Mouse (Mus musculus) neural tube, embryonic 13.5 days (tissue): Measurements from ENCODE around the gene Sfxn3. TPM values are rescaled to one million over a fixed set of nuclear protein-coding genes. Genes with fewer than 3 reads are reported as not detected.

ENCODE experiments used
- ATAC-seq: fragments of 200-750 bp; cut with Nextera tagmentation; 2 replicates; pipeline ENCODE4 v1.8.0; 2017; ENCODE audit warnings: low read depth, mild to moderate bottlenecking, moderate TSS enrichment, moderate library complexity
- H3K27ac ChIP-seq: fragments of 300-500 bp; sonication (generic); replicated peaks from 2 replicates; pipeline ENCODE4 v1.5.1; 2015; ENCODE audit warnings: moderate library complexity, mild to moderate bottlenecking, inconsistent platforms
- H3K27me3 ChIP-seq: fragments of 300-500 bp; sonication (generic); 2 replicates; pipeline ENCODE4 v1.6.1; 2015; ENCODE audit warnings: mild to moderate bottlenecking, inconsistent platforms
- H3K36me3 ChIP-seq: fragments of 300-500 bp; sonication (generic); 2 replicates; pipeline ENCODE4 v1.6.1; 2015; ENCODE audit warnings: mild to moderate bottlenecking, inconsistent platforms
- H3K4me1 ChIP-seq: fragments of 300-500 bp; sonication (generic); replicated peaks from 2 replicates; pipeline ENCODE4 v1.6.1; 2015; ENCODE audit warnings: inconsistent platforms
- H3K4me2 ChIP-seq: fragments of 300-500 bp; sonication (generic); 2 replicates; pipeline ENCODE4 v1.6.1; 2015; ENCODE audit warnings: inconsistent platforms, mild to moderate bottlenecking, moderate library complexity
- H3K4me3 ChIP-seq: fragments of 300-500 bp; sonication (generic); 2 replicates; pipeline ENCODE4 v1.5.1; 2015; ENCODE audit warnings: mild to moderate bottlenecking, inconsistent platforms
- H3K9ac ChIP-seq: fragments of 300-500 bp; sonication (generic); 2 replicates; pipeline ENCODE4 v1.6.1; 2015; ENCODE audit warnings: moderate library complexity, mild to moderate bottlenecking, inconsistent platforms
- H3K9me3 ChIP-seq: fragments of 300-500 bp; sonication (generic); 2 replicates; pipeline ENCODE4 v1.6.1; 2016; ENCODE audit warnings: inconsistent platforms
- WGBS: fragments of 180-500 bp; shearing (Covaris S2); methylation state at CpG from one replicate; pipeline ENCODE4 v1.1.7; 2015; 5-methylcytosine and 5-hydroxymethylcytosine counted together
- polyA plus RNA-seq: library from polyadenylated mRNA; unstranded; fragments of >200 nt; fragmentation: Nextera tagmentation; extraction: Ambion mirVana; gene quantifications from 2 replicates; pipeline ENCODE4 v1.2.1, GENCODE M21; 2015

The Sfxn3 gene
- polyA plus RNA-seq, 1 experiment from 2014 or later, result 65.3 TPM

GRCm38 (mm10) chr19:45080711-45081110 is 33.4 kb downstream of the Sfxn3 start:
- H3K9me3 ChIP-seq, result no peaks in the 10 kb centered on the region
- H3K36me3 ChIP-seq, result no peaks in the 10 kb centered on the region
- no peak overlapping the region for H3K27ac ChIP-seq
- peaks cover 100% of the 10 kb centered on the region for H3K27me3 ChIP-seq
- WGBS, result 2% methylated on average over 17 of the region's 17 CpGs
- peak overlapping the region; percentile 23 for H3K4me3 ChIP-seq
- no peak for ATAC-seq
- H3K4me1 ChIP-seq, result peaks cover 44% of the 10 kb centered on the region
- peak overlapping the region; percentile 44 for H3K9ac ChIP-seq
- peak overlapping the region; percentile 45 for H3K4me2 ChIP-seq

- 1% methylated on average over 5 of the region's 5 CpGs for WGBS
- Histone ChIP-seq H3K27me3 (peaks cover 100% of the 10 kb centered on the region), H3K27ac (no peak overlapping the region), H3K4me2 (peak overlapping the region; percentile 45), H3K9me3 (no peaks in the 10 kb centered on the region), H3K4me1 (peaks cover 38% of the 10 kb centered on the region), H3K9ac (no peak overlapping the region), H3K36me3 (no peaks in the 10 kb centered on the region), H3K4me3 (peak overlapping the region; percentile 23; the same call in 1 of the 2 replicates)
- no peak for ATAC-seq
These were observed 34.0 kb downstream of the Sfxn3 start for GRCm38 (mm10) chr19:45081279-45081678.

DNA sequence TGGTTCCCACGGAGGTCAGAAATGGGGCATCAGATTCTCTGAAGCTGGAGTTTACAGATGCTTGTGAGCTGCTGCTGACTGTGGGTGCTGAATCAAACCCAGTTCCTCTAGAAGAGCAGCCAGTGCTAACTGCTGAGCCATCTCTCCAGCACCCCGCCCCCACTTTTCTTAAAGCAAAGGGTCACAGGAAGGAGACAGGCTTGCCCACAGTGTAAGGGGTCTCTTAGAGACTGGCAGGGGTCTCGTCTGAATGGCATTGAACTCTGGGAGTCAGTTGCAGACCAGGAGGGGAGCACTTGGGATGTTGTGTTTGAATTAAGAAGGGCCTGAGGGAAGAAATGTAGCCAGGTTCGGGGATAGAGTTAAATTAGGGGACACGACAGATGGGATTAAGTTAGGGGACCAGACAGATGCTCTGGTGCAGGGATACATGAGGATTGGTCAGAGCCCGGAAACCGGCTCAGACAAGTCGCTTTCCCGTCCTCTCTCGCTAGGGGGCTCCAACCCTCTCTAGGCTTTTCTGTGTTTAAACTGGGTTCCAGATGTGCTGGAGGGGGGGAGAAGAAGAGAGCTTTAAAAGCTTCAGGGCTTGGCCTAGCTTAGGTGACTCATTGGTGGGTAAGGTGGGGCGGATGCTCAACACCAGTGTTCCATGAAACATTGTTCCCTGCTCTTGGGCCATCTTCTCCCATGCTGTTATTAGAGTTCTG is 34.7 kb downstream of the Sfxn3 start:
- Histone ChIP-seq H3K27ac (no peak overlapping the region), H3K36me3 (no peaks in the 10 kb centered on the region), H3K9ac (no peak overlapping the region), H3K4me3 (no peak overlapping the region), H3K4me2 (no peak overlapping the region), H3K9me3 (no peaks in the 10 kb centered on the region), H3K27me3 (peaks cover 100% of the 10 kb centered on the region), H3K4me1 (peaks cover 31% of the 10 kb centered on the region)
- 18% methylated on average over 11 of the region's 11 CpGs for WGBS
- ATAC-seq, result no peak

DNA sequence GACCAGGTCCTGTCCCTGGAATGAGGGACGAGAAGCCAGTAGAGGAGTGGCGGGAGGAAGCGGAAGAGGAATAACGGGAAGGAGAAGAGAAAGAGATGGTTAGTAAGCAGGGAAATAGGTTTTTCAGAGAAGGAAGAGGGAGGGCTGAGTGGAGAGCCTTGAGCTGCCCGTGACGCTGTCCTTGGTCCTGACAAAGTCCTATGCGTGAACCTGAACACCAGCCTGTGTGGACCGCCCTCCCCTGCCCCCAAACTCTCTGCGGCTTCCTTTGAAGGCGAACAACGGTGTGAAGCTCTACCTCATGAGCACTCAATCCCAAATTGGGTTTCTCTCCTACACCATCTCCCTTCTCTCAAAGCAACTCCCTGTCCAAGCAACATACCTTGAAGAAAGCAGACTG is 50.6 kb downstream of the Sfxn3 start:
- Histone ChIP-seq H3K4me2 (no peak overlapping the region), H3K36me3 (no peaks in the 10 kb centered on the region), H3K9me3 (no peaks in the 10 kb centered on the region), H3K9ac (no peak overlapping the region), H3K4me3 (no peak overlapping the region), H3K4me1 (no peaks in the 10 kb centered on the region), H3K27me3 (peaks cover 61% of the 10 kb centered on the region), H3K27ac (no peak overlapping the region)
- WGBS, result 30% methylated on average over 11 of the region's 11 CpGs
- ATAC-seq, result no peak

DNA sequence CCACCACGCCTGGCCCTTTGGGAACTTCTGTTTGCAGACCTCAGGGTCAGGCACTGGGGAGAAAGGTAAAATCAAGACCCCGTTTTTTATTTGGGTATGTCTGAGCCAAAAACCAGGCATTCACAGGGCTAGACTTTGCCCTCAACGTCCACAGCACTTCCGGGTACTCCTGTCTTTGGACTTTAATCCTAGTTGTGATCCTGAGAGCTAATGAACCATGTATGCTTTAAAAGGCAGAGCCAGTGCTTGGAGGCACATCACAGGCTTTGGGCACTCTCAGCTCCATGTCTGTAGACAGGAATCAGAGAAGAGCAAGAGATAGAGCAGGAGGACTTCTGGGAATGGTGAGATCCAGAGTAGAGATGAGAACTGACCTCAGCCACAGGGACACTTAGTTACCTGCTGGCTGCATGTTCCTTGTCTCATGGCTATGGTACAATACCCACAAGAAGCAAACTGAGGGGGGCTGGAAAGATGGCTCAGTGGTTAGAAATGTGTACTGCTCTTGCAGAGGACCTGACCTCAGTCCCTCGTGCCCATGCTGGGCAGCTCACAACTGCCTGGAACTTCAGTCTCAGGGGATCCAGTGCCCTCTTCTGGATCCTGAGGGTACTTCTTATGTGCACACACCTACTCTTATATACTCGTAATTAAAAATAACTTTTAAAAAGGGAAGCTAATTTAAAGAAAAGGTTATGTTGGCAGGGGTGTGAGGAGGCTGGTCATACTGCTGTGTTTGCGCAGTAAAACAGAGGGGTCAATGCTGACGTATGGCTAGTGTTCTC is 53.4 kb downstream of the Sfxn3 start:
- WGBS, result 76% methylated on average over 8 of the region's 8 CpGs
- Histone ChIP-seq H3K4me3 (no peak overlapping the region), H3K9ac (no peak overlapping the region), H3K27ac (no peak overlapping the region), H3K27me3 (peaks cover 89% of the 10 kb centered on the region), H3K9me3 (no peaks in the 10 kb centered on the region), H3K4me1 (peaks cover 12% of the 10 kb centered on the region), H3K4me2 (no peak overlapping the region), H3K36me3 (no peaks in the 10 kb centered on the region)
- ATAC-seq, result no peak

DNA sequence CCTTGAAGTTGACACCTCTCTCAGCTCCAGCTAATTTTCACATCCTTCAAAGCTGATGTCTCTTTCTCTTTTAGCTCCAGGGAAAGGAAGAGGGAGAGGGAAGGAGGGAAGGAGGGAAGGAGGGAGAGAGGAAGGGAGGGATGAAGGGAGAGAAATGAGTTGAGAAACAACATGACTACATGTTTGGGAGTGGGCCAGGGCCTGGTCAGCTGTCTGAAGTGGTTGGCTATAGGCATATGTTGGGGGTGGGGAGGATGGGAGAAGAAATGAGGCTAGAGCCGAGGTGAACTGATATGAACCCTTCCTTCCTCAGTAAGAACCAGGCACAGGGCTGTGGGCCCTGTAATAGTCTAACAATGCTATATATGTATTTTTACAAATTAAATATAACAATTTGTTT is 58.3 kb downstream of the Sfxn3 start:
- Histone ChIP-seq H3K4me2 (no peak overlapping the region), H3K36me3 (no peaks in the 10 kb centered on the region), H3K9ac (no peak overlapping the region), H3K4me3 (no peak overlapping the region), H3K27me3 (peaks cover 75% of the 10 kb centered on the region), H3K27ac (no peak overlapping the region), H3K4me1 (peaks cover 15% of the 10 kb centered on the region), H3K9me3 (no peaks in the 10 kb centered on the region)
- WGBS, result 27% methylated on average over 1 of the region's 1 CpGs
- ATAC-seq, result no peak

Other genes starting within 250 kb of the Sfxn3 start
- gene Slf2, start 116.4 kb upstream of the Sfxn3 start, polyA plus RNA-seq, result 25.2 and 31.4 TPM in 2 replicates
- 16.7 and 17.4 TPM in 2 replicates for gene Sema4g, start 58.4 kb upstream of the Sfxn3 start, polyA plus RNA-seq
- 15.6 and 17.0 TPM in 2 replicates for gene Twnk, start 41.8 kb upstream of the Sfxn3 start, polyA plus RNA-seq
- gene Mrpl43, start 41.1 kb upstream of the Sfxn3 start, polyA plus RNA-seq, result 84.9 and 94.8 TPM in 2 replicates
- gene Lzts2, start 33.1 kb upstream of the Sfxn3 start, polyA plus RNA-seq, result 29.1 and 30.8 TPM in 2 replicates
- gene Pdzd7, start 1.8 kb upstream of the Sfxn3 start, polyA plus RNA-seq, result 1.0 and 1.4 TPM in 2 replicates
- 1.9 and 2.5 TPM in 2 replicates for gene Kazald1, start 27.7 kb downstream of the Sfxn3 start, polyA plus RNA-seq
- gene Tlx1, start 103.2 kb downstream of the Sfxn3 start, polyA plus RNA-seq, result 0.50 and 0.62 TPM in 2 replicates
- gene Lbx1, start 188.3 kb downstream of the Sfxn3 start, polyA plus RNA-seq, result 16.0 and 16.9 TPM in 2 replicates